Mouse (Mus musculus) spleen, adult 2 months (tissue): Measurements from ENCODE around the gene S1pr5. TPM values are rescaled to one million over a fixed set of nuclear protein-coding genes. Genes with fewer than 3 reads are reported as not detected.
"Not testable (repeated sequence)": the region's sequence is repeated elsewhere in the genome, so short reads cannot be mapped to it uniquely, and the experiment has no call there.

Source experiments
- DNase-seq, 2 experiments: peaks; one replicate each; pipeline versions ENCODE4 v3.0.0 to v3.0.0-alpha.2; 2012 to 2021; ENCODE audit warnings: low spot score in 2 of 2, low read depth in 1 of 2
- H3K27ac ChIP-seq: fragments of 200-500 bp; 2 replicates; pipeline ENCODE4 v1.5.1; 2012; ENCODE audit warnings: low read length, inconsistent platforms; ENCODE audit not compliant: insufficient read depth
- H3K27me3 ChIP-seq: fragments of 200-500 bp; 2 replicates; pipeline ENCODE4 v1.6.1; 2012; ENCODE audit warnings: mild to moderate bottlenecking, moderate library complexity, low read length, inconsistent platforms; ENCODE audit not compliant: control insufficient read depth, insufficient read depth
- H3K36me3 ChIP-seq: fragments of 200-500 bp; 2 replicates; pipeline ENCODE4 v1.6.1; 2012; ENCODE audit warnings: mild to moderate bottlenecking, low read length, inconsistent platforms; ENCODE audit not compliant: control insufficient read depth, insufficient read depth
- H3K4me1 ChIP-seq: fragments of 200-500 bp; 2 replicates; pipeline ENCODE4 v1.6.1; 2011; ENCODE audit warnings: inconsistent platforms; ENCODE audit not compliant: control insufficient read depth, insufficient read depth, insufficient read length
- H3K4me3 ChIP-seq: fragments of 200-500 bp; 2 replicates; pipeline ENCODE4 v1.5.1; 2011; ENCODE audit warnings: mild to moderate bottlenecking, inconsistent platforms; ENCODE audit not compliant: insufficient read depth, insufficient read length; ENCODE audit errors: extremely low read depth
- CTCF ChIP-seq: fragments of 200-500 bp; IDR thresholded peaks from 2 replicates; pipeline ENCODE4 v1.5.1; 2011; ENCODE audit warnings: mild to moderate bottlenecking, inconsistent platforms; ENCODE audit not compliant: insufficient read depth, insufficient read length, insufficient replicate concordance; ENCODE audit errors: extremely low read depth
- POLR2A ChIP-seq: fragments of 200-500 bp; IDR thresholded peaks from 2 replicates; pipeline ENCODE4 v1.6.1; 2011; ENCODE audit warnings: low read depth, low read length, inconsistent platforms
- WGBS: fragments of 180-500 bp; shearing (Covaris S2); methylation state at CpG from one replicate; pipeline ENCODE4 v1.1.7; 2018; 5-methylcytosine and 5-hydroxymethylcytosine counted together
- polyA plus RNA-seq: library from polyadenylated mRNA; depleted of rRNA; stranded (reverse); fragments of >200 nt; gene quantifications from 2 replicates; pipeline ENCODE4 v1.2.3, GENCODE M21; 2012; rRNA removed

The S1pr5 gene
- 12.2 and 21.3 TPM in 2 replicates for polyA plus RNA-seq

GRCm38 (mm10) chr9:21248326-21248725 lies at the start of gene S1pr5:
Gene S1pr5 (minus strand): TSS chr9:21248443.
- TF ChIP-seq POLR2A (no peak), CTCF (no peak)
- no peaks in the 10 kb centered on the region for H3K36me3 ChIP-seq
- WGBS, result 3% methylated on average over 28 of the region's 30 CpGs
- peaks cover 9% of the 10 kb centered on the region for H3K4me1 ChIP-seq
- DNase-seq, result no peak
- H3K27ac ChIP-seq, result no peak within 1 kb of the TSS
- H3K27me3 ChIP-seq, result peaks cover 18% of the 10 kb centered on the region
- H3K4me3 ChIP-seq, result no peak within 1 kb of the TSS

GRCm38 (mm10) chr9:21292271-21292670 lies 44.0 kb upstream of the S1pr5 start:
- no peak overlapping the region for H3K4me3 ChIP-seq
- DNase-seq, result no peak
- 0 out of 2 replicates have a peak, but pooled peaks cover 1% of the 10 kb centered on the region for H3K36me3 ChIP-seq
- H3K4me1 ChIP-seq, result peaks cover 5% of the 10 kb centered on the region; the same call in 1 of the 2 replicates
- 85% methylated on average over 3 of the region's 3 CpGs for WGBS
- H3K27me3 ChIP-seq, result no peaks in the 10 kb centered on the region
- H3K27ac ChIP-seq, result no peak overlapping the region
- TF ChIP-seq POLR2A, result no peak
- TF ChIP-seq CTCF, result no peak

GRCm38 (mm10) chr9:21291868-21292267 lies 43.6 kb upstream of the S1pr5 start:
- H3K36me3 ChIP-seq, H3K27me3 ChIP-seq, DNase-seq, H3K4me1 ChIP-seq: not testable (repeated sequence)
- 9% methylated on average over 7 of the region's 7 CpGs for WGBS
- Histone ChIP-seq H3K4me3 (peak overlapping the region; percentile 61; the same call in 1 of the 2 replicates), H3K27ac (peak overlapping the region; percentile 83)

GRCm38 (mm10) chr9:21291022-21291787 lies 43.0 kb upstream of the S1pr5 start, which contains the start of gene Cdkn2d:
Gene Cdkn2d (minus strand): TSS chr9:21291407.
- WGBS, result under 1% methylated on average over 47 of the region's 51 CpGs
- Histone ChIP-seq H3K27me3 (no peaks in the 10 kb centered on the region), H3K4me3 (peak within 1 kb of the TSS; percentile 78), H3K27ac (peak within 1 kb of the TSS; percentile 83), H3K4me1 (peaks cover 10% of the 10 kb centered on the region; the same call in 1 of the 2 replicates), H3K36me3 (0 out of 2 replicates have a peak, but pooled peaks cover 1% of the 10 kb centered on the region)
- DNase-seq, result peak; percentile 100
- TF ChIP-seq POLR2A, result peak; percentile 25
- TF ChIP-seq CTCF, result 0 out of 2 replicates have a peak, but pooled peaks have one; percentile 9

GRCm38 (mm10) chr9:21290589-21290988 lies 42.3 kb upstream of the S1pr5 start:
- TF ChIP-seq CTCF (no peak), POLR2A (no peak)
- peak overlapping the region; percentile 77 for H3K27ac ChIP-seq
- 0 out of 2 replicates have a peak, but pooled peaks cover 1% of the 10 kb centered on the region for H3K36me3 ChIP-seq
- WGBS, result under 1% methylated on average over 20 of the region's 20 CpGs
- peaks cover 10% of the 10 kb centered on the region; the same call in 1 of the 2 replicates for H3K4me1 ChIP-seq
- no peaks in the 10 kb centered on the region for H3K27me3 ChIP-seq
- H3K4me3 ChIP-seq, result peak overlapping the region; percentile 78
- DNase-seq, result peak in 1 of 2 experiments; percentile 14

- TF ChIP-seq POLR2A (no peak), CTCF (no peak)
- no peak for DNase-seq
- no peaks in the 10 kb centered on the region for H3K27me3 ChIP-seq
- H3K27ac ChIP-seq, result peak overlapping the region; percentile 94
- H3K4me3 ChIP-seq, result peak overlapping the region; percentile 34
- peaks cover 10% of the 10 kb centered on the region; the same call in 1 of the 2 replicates for H3K4me1 ChIP-seq
- WGBS, result 66% methylated on average over 2 of the region's 2 CpGs
- peaks cover 10% of the 10 kb centered on the region for H3K36me3 ChIP-seq
Observed at GRCm38 (mm10) chr9:21289337-21289671, 41.1 kb upstream of the S1pr5 start.
